ENCODE assay signal across 8 mouse cellular contexts in genomic region chr11:32161500-32161899, GRCm38 (mm10). TPM values are rescaled to one million over a fixed set of nuclear protein-coding genes. Genes with fewer than 3 reads are reported as not detected.
DNase-seq lines count a peak whose midpoint lies in the region; ATAC-seq and TF ChIP-seq lines count a peak whose summit lies in the region.

No protein-coding gene starts in this region.

- no peak overlapping the region for H3K9ac ChIP-seq in ES-E14 (ENCODE audit: insufficient read depth, low read depth, low read length, poor library complexity, severe bottlenecking)
- H3K9ac ChIP-seq in embryonic facial prominence, embryonic 14.5 days (ENCODE audit: low read depth, low read length) = no peak overlapping the region

- peak; percentile 61 for TF ChIP-seq CTCF in kidney, adult 2 months (conservative IDR thresholded peaks at IDR 0.05; ENCODE audit: insufficient read depth, insufficient read length, low read depth, low read length)

- intact Hi-C loops in heart, postnatal 25 days (cut with DNase I) = loop anchor here (1.0 kb wide), 1 partner anchor 161 kb away; the partner anchor contains the start of gene Nsg2

- no peak for DNase-seq in heart, embryonic 10.5 days (ENCODE audit: low spot score)
- DNase-seq in heart, postnatal 25 days (ENCODE audit: low spot score) = no peak
- no peak for DNase-seq in ES-E14 (ENCODE audit: low read depth, low spot score)
- DNase-seq in embryonic facial prominence, embryonic 14.5 days (ENCODE audit: low spot score) = peak; percentile 73
- DNase-seq in kidney, adult 2 months = peak; percentile 43
- peak; percentile 36 for DNase-seq in lung, postnatal 36 days
- DNase-seq in T-cell, adult 2 months (ENCODE audit: low spot score) = no peak
- DNase-seq in adrenal gland, postnatal 4 days (ENCODE audit: low spot score in 2 of 2) = no peak

- H3K4me3 ChIP-seq in heart, embryonic 10.5 days = peak overlapping the region; percentile 45; the same call in 1 of the 2 replicates
- H3K4me3 ChIP-seq in ES-E14 (ENCODE audit: insufficient read depth in 1 of 2, low read depth in 1 of 2, low read length in 2 of 2, poor library complexity in 1 of 2, severe bottlenecking in 1 of 2) = peak overlapping the region; percentile 45 to 67; a peak in 3 of 4 replicates
- H3K4me3 ChIP-seq in embryonic facial prominence, embryonic 14.5 days (ENCODE audit: low read depth, low read length) = peak overlapping the region; percentile 28
- no peak overlapping the region for H3K4me3 ChIP-seq in kidney, adult 2 months (ENCODE audit: insufficient read depth, low read depth, low read length)

- in situ Hi-C loops in ES-E14 (cut with MboI; ENCODE audit: low sequenced_read_pairs in 2 of 2, unreplicated experiment in 2 of 2) = no loop called here

- H3K36me3 ChIP-seq in heart, embryonic 10.5 days = no peaks in the 10 kb centered on the region
- no peaks in the 10 kb centered on the region for H3K36me3 ChIP-seq in ES-E14 (ENCODE audit: control insufficient read depth, insufficient read depth, low read length, poor library complexity, severe bottlenecking)
- H3K36me3 ChIP-seq in embryonic facial prominence, embryonic 14.5 days (ENCODE audit: control insufficient read depth, insufficient read depth, low read length) = no peaks in the 10 kb centered on the region
- H3K36me3 ChIP-seq in kidney, adult 2 months (ENCODE audit: control insufficient read depth, insufficient read depth, low read length) = no peaks in the 10 kb centered on the region

- peak; percentile 79 for ATAC-seq in embryonic facial prominence, embryonic 14.5 days (ENCODE audit: low read depth)

- peak overlapping the region; percentile 62 for H3K4me2 ChIP-seq in embryonic facial prominence, embryonic 14.5 days (ENCODE audit: low read depth, low read length)

- H3K27ac ChIP-seq in heart, embryonic 10.5 days = peak overlapping the region; percentile 54; the same call in 1 of the 2 replicates
- no peak overlapping the region for H3K27ac ChIP-seq in ES-E14 (ENCODE audit: insufficient read depth, low read depth, low read length, poor library complexity, severe bottlenecking)
- no peak overlapping the region for H3K27ac ChIP-seq in embryonic facial prominence, embryonic 14.5 days (replicated peaks; ENCODE audit: low read depth, low read length)
- H3K27ac ChIP-seq in kidney, adult 2 months (ENCODE audit: insufficient read depth, low read depth, low read length) = no peak overlapping the region

- no peak for TF ChIP-seq POLR2A in kidney, adult 2 months (IDR thresholded peaks at IDR 0.05; ENCODE audit: low read depth, low read length)

- peaks cover 12% of the 10 kb centered on the region for H3K4me1 ChIP-seq in heart, embryonic 10.5 days
- peaks cover 2 to 8% of the 10 kb centered on the region in 2 experiments; a peak in 2 of 4 replicates for H3K4me1 ChIP-seq in ES-E14 (ENCODE audit: control insufficient read depth in 2 of 2, insufficient read depth in 2 of 2, low read length in 2 of 2, poor library complexity in 1 of 2)
- 0 out of 2 replicates have a peak, but pooled peaks cover 4% of the 10 kb centered on the region for H3K4me1 ChIP-seq in embryonic facial prominence, embryonic 14.5 days (ENCODE audit: control insufficient read depth, insufficient read depth, low read length)
- H3K4me1 ChIP-seq in kidney, adult 2 months (ENCODE audit: control insufficient read depth, insufficient read depth, low read length) = no peaks in the 10 kb centered on the region

- no peaks in the 10 kb centered on the region for H3K9me3 ChIP-seq in heart, embryonic 10.5 days
- H3K9me3 ChIP-seq in ES-E14 (ENCODE audit: control insufficient read depth, insufficient read depth, low read depth, low read length) = no peaks in the 10 kb centered on the region
- H3K9me3 ChIP-seq in embryonic facial prominence, embryonic 14.5 days (ENCODE audit: control insufficient read depth, low read length) = no peaks in the 10 kb centered on the region

- peaks cover 42% of the 10 kb centered on the region for H3K27me3 ChIP-seq in heart, embryonic 10.5 days (ENCODE audit: insufficient read depth, poor library complexity, severe bottlenecking)
- no peaks in the 10 kb centered on the region for H3K27me3 ChIP-seq in embryonic facial prominence, embryonic 14.5 days (replicated peaks; ENCODE audit: control insufficient read depth, insufficient read depth, low read length)
- no peaks in the 10 kb centered on the region for H3K27me3 ChIP-seq in kidney, adult 2 months (replicated peaks; ENCODE audit: control insufficient read depth, insufficient read depth, low read length)

- 5% methylated on average over 9 of the region's 9 CpGs for WGBS in heart, embryonic 10.5 days
- WGBS in embryonic facial prominence, embryonic 14.5 days = 7% methylated on average over 9 of the region's 9 CpGs
- WGBS in kidney, adult 2 months = 12% methylated on average over 9 of the region's 9 CpGs

TF ChIP-seq in ES-E14, 5 proteins besides CTCF, POLR2A, EP300 and RAD21:
- TF ChIP-seq ZNF384 (IDR thresholded peaks at IDR 0.05; ENCODE audit: low read depth, low read length) (no peak), ZC3H11A (IDR thresholded peaks at IDR 0.05; ENCODE audit: borderline replicate concordance, low read depth, low read length) (no peak), MAFK (IDR thresholded peaks at IDR 0.05; ENCODE audit: insufficient read depth, low read depth, low read length) (no peak), CHD2 (IDR thresholded peaks at IDR 0.05; ENCODE audit: low read depth, low read length) (no peak), HCFC1 (IDR thresholded peaks at IDR 0.05; ENCODE audit: borderline replicate concordance, insufficient read depth, low read length) (no peak)
TF ChIP-seq in ES-E14: peak in this region for 0.

RNA-seq across cellular contexts. Expression of gene Il9r, which starts 38.6 kb away (rescaled TPM):
- 0.14 TPM in 1 of 2 replicates, not detected in the other for polyA plus RNA-seq in heart, embryonic 10.5 days (2016; fragmentation: Nextera tagmentation; extraction: Ambion mirVana)
- total RNA-seq in heart, postnatal 25 days (2021) = not detected
- total RNA-seq in ES-E14 (2012; rRNA removed) = 0.13 and 0.21 TPM in 2 replicates
- 0.14 and 0.22 TPM in 2 replicates for polyA plus RNA-seq in embryonic facial prominence, embryonic 14.5 days (2014; fragmentation: Nextera tagmentation; extraction: Ambion mirVana)
- polyA plus RNA-seq in kidney, adult 2 months (2012; rRNA removed) = 0.05 and 0.58 TPM in 2 replicates
- under 1 TPM; 0.17 to 0.40 TPM for total RNA-seq in adrenal gland, postnatal 4 days (2021)

RNA-seq across cellular contexts. Expression of gene Snrnp25, which starts 43.7 kb away (rescaled TPM):
- 69.7 and 84.1 TPM in 2 replicates for polyA plus RNA-seq in heart, embryonic 10.5 days (2016; fragmentation: Nextera tagmentation; extraction: Ambion mirVana)
- total RNA-seq in heart, postnatal 25 days (2021) = 10 to 100 TPM; 11.1 to 12.4 TPM
- total RNA-seq in ES-E14 (2012; rRNA removed) = 79.5 and 85.4 TPM in 2 replicates
- 43.2 and 46.4 TPM in 2 replicates for polyA plus RNA-seq in embryonic facial prominence, embryonic 14.5 days (2014; fragmentation: Nextera tagmentation; extraction: Ambion mirVana)
- 16.1 and 19.5 TPM in 2 replicates for polyA plus RNA-seq in kidney, adult 2 months (2012; rRNA removed)
- 10 to 100 TPM; 19.5 to 20.2 TPM for total RNA-seq in adrenal gland, postnatal 4 days (2021)

Comparison
In these comparisons a context has a peak if more than half of its experiments do, and no peak if none do; other contexts are left out.
1. DNase-seq: peak in embryonic facial prominence, embryonic 14.5 days (single experiment), kidney, adult 2 months (single experiment) and lung, postnatal 36 days (single experiment); none in heart, embryonic 10.5 days (single experiment), heart, postnatal 25 days (single experiment), ES-E14 (single experiment), T-cell, adult 2 months (single experiment) and adrenal gland, postnatal 4 days (0 of 2).